Mouse (Mus musculus): ENCODE measurements around the gene Slc22a14.

Gene Slc22a14

GRCm38 (mm10) chr9:119122596-119123369 lies 242.6 kb downstream of the Slc22a14 start:
- DNase-seq: no peak

GRCm38 (mm10) chr9:119120168-119120560 lies 245.2 kb downstream of the Slc22a14 start:
- no peak for DNase-seq
